Mouse (Mus musculus): ENCODE measurements around the gene Dtx3. TPM values are rescaled to one million over a fixed set of nuclear protein-coding genes. Genes with fewer than 3 reads are reported as not detected.
A peak's percentile ranks its signal among the peaks of the same experiment; 100 is the strongest.

Dtx3 gene
- total RNA-seq (2021), result 100 to 1,000 TPM; 184 to 207 TPM

DNA sequence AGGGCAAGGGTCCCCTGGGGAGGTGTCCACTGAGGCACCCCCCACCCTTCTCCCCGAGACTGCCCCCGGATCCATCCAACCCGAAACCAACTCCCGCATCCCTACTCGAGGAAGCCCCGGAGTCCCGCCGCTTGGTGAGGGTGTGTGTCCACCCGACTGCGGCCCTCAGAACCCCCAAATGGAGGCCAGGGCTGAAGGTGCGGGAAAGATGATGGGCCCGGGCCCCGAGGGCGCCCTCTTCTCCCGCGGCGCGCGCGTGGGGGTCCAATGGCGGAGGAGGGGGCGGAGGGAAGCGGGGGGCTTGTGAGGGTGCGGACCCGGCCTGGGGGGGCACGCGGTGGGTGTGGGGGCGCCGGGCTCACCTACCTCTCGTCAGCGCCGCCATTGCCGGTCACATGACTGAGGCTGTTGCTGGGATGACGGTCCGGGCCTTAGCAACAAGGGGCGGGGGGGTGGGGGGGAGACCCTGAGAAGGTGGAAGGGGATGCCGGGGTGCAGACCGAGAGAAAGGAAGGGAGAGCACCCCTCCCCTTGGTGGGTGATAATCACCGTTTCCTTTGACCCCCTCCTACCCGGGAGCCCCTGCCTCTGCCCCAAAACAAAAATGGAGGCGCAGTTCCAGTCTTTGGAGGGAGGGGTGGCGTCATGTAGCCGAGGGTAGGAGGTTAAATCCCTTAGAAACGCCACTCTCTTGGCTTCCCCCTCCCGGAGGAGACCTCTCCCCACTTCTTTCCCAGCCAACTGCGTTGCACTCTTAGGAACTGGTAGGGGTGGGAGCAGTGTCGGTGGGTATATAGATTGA is at the start of gene Dtx3:
Dtx3 (minus strand) TSS at position 401 of the 802 bp plus-strand sequence.
- intact Hi-C loops (cut with DNase I), result no loop called here
- peak; percentile 58 for DNase-seq

DNA sequence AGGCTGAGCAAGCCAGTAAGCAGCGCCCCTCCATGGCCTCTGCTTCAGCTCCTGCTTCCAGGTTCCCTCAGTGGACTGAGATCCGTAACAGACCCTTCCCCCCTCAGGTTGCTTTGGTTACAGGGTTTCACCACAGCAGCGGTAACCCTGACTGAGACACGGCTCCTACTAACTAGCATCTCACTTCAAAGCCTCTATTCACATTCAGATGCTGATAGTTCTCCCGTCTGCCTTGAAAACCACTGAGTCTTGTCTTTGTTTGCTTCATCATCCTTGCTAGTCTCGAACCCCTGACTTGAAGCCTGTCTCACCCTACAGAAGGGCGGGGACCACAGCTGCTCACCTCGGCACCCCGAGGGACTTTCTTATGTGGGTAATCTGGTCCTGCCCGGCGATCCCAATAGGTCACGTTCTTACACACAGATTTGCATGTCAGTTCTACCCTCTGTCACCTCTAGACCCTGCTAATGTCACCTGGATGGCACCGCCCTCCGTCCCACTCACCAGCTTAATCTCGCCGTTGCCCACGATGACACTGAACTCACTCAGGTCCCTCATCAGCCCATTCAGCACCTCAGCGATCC is 42.8 kb upstream of the Dtx3 start:
- no peak for DNase-seq
- intact Hi-C loops (cut with DNase I), result no loop called here

DNA sequence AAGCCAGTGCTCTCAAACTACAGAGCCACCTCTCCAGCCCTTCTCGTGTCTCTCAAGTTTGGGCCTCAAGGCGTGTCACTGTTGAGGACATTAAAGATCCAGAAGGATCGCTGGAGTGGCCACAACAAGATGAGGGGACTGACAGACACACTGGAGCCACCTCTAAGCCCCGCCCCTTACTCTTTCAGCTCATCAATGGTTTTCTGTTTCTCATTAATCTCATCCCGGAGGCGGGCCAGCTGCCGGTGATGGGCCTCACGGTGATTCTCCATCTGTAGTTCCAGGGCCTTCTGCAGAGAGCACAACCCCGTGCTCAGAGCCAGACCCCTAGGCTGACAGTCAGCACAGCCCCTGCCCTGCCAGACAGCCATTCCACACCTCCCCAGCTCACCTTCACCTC is 41.0 kb upstream of the Dtx3 start:
- DNase-seq, result no peak

DNA sequence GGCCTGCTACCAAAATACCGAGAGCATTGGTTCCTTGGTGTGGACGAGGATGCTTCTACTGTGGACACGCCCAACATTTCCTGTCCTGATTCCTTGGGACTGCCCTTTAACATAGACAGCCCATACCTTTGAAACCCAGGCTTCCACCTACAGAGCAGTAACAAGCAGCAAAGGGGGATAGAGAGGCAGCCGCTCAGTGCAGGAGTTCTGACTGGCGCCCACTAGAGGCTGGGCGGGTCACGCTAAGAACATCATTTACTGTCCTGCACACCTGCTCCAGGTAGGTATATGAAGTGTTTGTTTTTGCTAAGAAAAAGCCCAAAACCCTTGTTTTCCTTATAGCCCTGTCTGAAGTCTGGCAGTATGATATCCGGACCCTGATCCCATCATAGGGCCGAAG is 37.6 kb upstream of the Dtx3 start:
- intact Hi-C loops (cut with DNase I), result no loop called here
- no peak for DNase-seq

More for the DNA sequence above, 41.0 kb upstream of the Dtx3 start:
- intact Hi-C loops (cut with DNase I), result no loop called here

DNA sequence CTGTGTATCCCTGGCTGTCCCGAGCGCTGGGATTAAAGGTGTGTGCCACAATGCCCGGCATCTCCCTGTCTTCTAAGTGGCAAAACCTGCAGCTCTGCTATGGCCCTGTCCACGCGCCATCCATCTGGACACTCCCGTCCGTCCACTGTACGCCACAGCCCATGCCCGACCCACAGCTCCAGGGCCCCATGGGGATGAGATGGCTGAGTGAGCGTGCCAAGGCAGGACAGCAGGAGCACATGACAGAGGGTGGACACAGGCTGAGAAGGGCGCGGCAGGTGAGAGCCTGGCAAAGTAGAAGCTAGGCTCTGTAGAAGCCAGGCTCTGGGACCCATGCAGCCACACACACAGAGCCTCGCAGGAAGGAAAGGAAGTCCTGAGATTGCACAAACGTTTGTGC is 36.2 kb upstream of the Dtx3 start:
- no peak for DNase-seq
- intact Hi-C loops (cut with DNase I), result no loop called here

DNA sequence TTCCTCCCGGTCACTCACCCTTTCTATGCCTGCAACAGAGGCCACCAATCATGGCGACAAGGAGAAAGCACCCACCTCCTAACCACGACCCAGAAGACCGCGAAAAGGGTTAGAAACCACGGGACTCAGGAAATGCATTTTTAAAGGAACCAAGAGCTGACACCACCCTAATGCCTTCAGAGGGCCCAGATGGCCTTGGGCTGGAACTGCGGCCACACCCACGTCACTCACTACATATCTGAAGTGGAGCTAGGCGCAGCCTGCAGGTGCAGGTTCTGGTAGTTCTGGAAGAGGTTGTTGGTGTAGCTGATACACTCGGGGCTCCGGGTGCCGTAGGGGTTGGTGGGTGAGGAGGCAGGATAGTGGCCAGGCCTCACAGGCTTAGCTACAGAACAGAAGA is 35.2 kb upstream of the Dtx3 start:
- DNase-seq, result no peak
- intact Hi-C loops (cut with DNase I), result no loop called here

DNA sequence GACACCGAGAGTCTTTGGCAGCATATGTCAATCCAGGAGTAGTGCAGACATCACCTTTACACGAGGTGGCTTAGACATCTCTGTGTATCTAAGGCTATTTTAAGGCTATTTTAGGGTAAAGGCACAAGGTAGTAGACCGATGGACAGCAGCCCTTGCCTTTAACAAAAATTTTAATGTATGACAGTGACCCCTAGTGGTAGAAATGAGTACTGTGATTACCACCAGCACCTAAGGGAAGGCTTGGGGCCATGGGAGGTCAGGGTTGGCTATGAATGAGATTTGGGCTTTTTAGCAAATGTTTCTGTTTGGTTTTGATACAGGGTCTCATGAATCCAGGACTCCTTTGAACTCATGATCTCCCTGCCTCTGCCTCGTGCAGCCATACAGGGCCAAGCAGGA is 33.4 kb upstream of the Dtx3 start:
- DNase-seq, result no peak
- intact Hi-C loops (cut with DNase I), result no loop called here

DNA sequence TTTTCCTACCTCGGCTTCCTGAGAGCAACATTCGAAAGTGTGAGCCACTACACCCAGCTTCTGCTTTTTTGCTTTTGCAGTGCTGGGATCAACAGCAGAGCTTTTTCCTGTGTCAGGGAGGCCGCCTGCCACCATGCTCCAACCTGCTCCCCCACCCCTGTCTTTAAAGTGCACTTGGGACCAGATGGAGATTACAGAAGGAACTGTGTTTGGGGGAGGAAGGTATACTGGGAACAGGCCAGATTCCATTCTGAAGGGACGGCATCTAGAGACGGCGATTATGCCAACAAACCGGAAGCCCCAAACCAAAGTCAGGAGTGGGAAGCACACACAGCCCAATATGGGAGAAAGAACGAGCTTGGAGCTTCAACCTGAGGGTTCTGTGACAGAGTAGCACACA is 31.6 kb upstream of the Dtx3 start:
- DNase-seq, result no peak
- intact Hi-C loops (cut with DNase I), result no loop called here

DNA sequence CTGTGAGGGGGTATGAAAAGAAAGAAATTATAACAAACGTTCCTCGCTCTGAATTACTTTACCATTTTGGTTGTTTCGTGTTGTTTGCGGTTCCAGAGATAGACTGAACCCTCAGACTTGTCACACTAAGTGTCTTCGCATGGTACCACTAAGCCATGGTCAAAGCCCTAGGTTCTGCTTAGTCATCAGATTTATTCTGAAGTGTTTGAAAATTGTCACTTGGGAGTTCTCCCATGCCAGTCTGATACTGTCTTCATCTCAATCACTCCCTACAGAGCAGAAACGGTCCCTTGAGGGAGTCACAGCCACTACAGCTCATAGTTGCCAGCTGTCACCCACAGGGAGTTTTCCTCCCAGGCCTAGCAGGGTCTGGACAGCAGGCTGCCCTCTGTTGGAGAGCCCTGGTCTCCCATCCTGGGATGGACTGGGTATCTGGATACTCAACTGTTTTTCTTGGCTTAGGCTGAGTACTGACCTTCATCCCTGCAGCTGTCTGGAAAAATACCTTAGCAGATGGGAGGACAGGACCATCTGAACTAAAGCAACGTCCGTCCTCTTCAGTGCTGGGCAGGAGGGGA is 30.9 kb upstream of the Dtx3 start:
- intact Hi-C loops (cut with DNase I), result no loop called here
- DNase-seq, result peak; percentile 27

DNA sequence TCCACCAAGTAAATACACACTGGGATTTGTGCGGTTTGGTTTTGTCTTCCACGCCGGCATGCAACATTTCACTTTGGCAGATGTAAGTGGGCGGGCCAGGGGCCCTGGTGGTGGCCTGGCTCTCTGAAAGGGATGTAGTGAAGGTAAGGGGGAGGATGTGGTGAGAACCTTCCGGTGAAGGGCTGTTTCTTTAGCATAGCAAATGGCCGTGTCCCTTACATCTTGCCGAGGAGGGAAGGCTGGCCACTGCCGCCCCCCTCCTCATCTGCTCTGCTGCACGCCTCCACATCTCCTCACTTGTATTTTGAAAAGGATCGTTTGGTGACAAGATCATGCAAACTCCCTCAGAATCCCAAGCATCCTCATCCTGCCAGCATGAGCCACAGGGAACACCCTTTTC is 30.2 kb upstream of the Dtx3 start:
- intact Hi-C loops (cut with DNase I), result loop anchor here (2.0 kb wide), 1 partner anchor 49 kb away; no protein-coding TSS in a partner anchor
- DNase-seq, result no peak

DNA sequence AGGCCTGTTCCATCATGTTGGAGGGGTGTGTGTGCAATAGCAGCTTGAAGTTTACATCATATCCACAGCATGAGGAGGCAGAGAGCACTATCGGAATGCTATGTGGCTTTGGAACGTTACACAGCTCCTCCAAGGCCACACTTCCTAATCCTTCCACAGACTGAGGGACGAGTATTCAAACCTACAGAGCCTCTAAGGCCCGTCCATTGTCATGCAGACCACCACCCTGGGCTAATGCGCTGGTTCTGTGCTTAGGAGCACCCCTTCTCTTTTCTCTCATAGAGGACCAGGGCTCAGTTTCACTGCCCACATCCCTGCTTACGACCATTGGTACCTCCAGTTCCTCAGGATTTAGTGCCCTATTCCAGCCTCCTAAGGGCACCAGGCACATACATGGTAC is 29.7 kb upstream of the Dtx3 start:
- intact Hi-C loops (cut with DNase I), result loop anchor here (2.0 kb wide), 1 partner anchor 48 kb away; no protein-coding TSS in a partner anchor
- DNase-seq, result no peak

DNA sequence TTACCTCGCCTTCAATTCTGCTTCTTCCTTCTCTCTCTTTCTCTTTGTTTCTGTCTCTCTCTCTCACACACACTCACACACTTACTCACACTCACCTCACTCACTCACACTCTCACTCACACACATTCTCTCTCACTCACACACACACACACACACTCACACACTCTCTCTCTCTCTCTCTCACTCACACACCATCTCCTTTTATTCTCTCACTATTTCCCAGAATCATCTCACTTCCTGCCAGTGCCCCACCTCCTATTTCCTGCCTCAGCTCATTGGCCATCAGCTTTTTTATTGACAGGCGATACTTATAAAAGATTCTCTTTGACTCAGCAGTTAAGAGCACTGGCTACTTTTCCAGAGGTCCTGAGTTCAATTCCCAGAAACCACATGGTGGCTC is 22.8 kb upstream of the Dtx3 start:
- no peak for DNase-seq
- intact Hi-C loops (cut with DNase I), result no loop called here

DNA sequence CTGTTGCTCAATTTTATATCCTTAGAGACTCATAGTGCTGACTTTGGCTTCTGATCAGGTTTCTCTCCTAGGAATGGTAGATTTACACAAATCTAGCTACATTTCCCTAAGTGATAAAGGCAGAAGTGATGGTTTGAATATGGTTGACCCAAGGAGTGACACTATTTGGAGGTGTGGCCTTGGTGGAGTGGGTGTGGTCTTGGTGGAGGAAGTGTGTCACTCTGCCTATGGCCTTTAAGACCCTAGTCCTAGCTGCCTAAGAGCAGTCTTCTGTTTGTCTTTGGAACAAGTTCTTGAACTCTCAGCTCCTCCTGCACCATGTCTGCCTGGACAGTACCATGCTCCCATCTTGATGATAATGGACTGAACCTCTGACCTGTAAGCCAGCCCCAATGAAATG is 21.6 kb upstream of the Dtx3 start:
- no peak for DNase-seq
- intact Hi-C loops (cut with DNase I), result no loop called here

DNA sequence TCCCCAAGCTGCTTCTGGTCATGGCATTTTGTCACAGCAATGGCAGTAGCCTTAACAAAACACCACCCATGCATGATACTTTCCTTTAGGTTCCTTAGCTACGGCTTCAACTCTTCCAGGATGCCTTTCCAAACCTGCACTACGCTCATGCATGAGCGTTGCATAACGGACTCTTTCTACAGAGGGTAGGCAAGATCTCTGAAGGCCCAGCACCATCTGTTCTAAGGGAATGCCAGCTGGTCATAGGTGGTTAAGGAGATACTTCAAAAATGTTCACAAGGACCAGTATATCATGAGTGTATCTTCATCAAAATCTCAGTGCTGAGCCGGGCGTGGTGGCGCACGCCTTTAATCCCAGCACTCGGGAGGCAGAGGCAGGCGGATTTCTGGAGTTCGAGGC is 20.9 kb upstream of the Dtx3 start:
- intact Hi-C loops (cut with DNase I), result no loop called here
- DNase-seq, result no peak

DNA sequence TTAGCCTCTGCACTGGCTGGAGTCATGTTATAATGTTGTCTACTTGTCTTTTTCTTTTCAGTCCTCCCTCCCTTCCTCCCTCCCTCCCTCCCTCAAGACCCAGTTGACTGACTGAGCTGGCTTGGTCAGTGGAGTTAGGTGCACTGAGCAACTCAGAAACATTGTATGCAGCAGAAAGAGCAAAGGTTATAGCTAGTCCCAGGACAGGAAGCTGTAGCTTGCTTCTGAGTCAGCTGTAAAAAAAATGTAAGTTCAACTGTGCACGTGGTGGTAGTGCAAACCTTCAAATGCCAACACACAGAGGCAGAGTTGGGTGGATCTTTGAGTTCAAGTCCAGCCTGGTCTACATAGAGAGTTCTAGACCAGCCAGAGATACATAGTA is 18.9 kb upstream of the Dtx3 start:
- intact Hi-C loops (cut with DNase I), result no loop called here
- DNase-seq, result no peak

DNA sequence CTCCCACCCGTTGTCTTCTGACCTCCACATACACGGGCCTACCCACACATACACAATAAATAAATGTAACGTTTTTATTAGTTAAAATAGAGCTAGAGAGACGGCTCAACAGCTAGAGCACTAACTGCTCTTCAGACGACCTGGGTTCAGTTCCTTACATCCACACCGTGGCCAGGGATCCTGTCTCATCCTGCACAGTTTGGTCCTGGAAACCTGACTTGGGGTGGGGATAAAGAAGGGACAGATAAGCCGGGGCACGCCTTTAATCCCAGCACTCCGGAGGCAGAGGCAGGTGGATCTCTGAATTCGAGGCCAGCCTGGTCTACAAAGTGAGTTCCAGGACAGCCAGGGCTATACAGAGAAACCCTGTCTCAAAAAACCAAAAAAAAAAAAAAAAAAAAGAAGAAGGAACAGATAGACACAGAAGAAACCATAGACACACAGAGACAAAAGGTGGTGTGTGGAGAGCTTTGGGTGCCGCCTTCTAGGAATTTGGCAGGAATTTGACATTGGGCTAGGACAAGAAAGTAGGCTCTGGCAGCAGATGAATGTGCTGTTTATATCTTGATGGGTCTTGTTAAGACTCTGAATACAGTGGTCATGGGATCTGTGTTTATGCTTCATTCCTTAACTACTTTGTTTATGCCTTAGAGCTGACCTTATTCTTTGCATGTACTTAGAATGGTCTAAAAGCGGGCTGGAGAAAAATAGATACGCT is 18.3 kb upstream of the Dtx3 start:
- intact Hi-C loops (cut with DNase I), result no loop called here
- no peak for DNase-seq

DNA sequence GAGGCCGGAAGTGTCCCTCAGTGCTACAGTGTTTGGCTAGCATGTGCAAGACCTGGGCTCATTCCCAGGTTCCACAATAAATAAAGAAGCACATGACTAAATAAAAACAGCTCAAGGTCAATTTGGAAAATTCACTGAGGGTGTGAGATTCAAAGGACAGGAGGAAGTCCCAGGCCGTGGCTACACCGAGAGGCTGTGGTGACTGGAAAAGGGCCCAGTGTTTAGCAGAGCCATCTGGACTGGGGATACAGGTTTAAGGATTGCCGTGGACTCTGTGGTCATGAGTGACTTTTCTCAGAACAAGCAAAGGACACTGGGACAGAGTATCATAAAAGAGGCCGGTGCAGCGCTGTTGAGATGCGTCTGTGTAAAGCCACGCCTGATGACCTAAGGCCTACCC is 17.7 kb upstream of the Dtx3 start:
- intact Hi-C loops (cut with DNase I), result no loop called here
- DNase-seq, result no peak

DNA sequence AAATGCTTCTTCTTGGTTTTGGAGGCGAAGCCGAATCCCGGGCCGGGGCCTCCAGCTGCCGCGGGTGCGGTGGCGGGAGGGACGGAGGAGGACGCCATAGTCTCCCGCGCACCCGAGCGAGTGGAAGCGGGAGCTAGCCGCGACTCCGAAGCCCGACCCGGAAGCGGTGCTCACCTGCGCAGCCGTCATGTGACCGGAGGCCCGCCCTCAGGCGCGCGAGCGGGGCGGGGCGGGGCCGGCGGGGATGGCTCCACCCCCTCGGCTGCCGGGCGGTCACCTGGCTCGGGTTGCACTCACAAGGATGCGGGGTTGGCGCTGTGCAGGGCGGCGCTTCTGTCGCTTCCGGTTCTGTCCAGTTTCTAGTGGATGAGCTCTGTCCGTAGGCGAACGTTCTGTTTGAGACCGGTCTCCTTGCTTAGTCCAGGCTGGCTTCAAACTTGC is 15.9 kb upstream of the Dtx3 start, which contains the start of gene Pip4k2c:
Pip4k2c (minus strand) TSS at position 172 of the 441 bp plus-strand sequence.
- peak; percentile 83 for DNase-seq

DNA sequence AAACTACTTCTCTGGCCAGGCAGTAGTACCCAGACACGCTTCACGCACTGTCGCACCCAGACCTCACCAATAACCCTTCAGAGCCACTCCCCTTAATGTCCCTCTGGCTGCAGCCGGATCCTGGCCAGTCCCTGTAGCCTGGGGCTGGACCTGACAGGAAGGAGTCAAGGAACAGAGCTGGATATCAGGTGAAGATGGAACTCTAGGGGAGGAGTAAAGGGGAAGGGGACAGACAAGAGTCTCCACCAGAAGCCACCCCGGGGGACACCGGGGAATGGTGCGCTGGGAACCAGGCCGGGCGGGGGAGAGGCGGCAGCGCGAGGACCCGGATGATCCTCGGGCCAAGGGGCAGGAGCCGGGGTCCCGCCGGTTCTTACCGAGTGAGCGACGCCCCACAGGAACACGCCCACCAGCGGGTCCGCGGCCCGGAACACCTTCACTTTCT is 15.5 kb upstream of the Dtx3 start:
- intact Hi-C loops (cut with DNase I), result no loop called here
- DNase-seq, result no peak

More for the DNA sequence above, 15.9 kb upstream of the Dtx3 start, which contains the start of gene Pip4k2c:
- intact Hi-C loops (cut with DNase I), result no loop called here

DNA sequence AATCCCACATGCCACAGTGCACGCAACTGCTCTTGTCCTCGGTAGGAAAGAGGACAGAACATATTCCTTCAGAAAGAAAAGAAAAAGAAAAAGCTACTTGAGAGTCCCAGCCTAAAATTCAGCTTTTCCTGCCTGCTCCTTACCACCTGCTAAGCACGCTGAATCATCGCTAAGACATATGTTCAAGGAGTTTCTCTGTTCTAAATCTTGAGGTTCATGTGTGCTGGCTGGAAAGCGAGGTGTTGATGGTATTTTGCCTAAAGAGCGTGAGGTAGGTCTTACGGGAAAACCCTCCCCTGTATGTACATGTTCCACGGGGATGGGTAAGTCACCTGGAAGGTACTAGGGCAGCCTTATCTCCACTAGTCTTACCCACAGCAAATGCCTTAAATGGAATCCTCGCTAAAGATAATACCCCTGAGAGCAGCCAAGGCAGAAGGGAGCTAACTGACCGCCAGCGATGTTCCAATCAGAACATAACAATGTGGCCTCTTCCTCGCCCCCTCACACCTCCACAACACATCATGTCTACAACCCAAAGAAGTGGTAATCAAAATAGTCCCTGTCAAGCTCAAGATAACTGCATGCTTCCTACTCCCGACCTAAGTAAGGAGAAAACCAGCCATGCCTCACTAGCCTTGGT is 14.5 kb upstream of the Dtx3 start:
- no peak for DNase-seq
- intact Hi-C loops (cut with DNase I), result no loop called here

DNA sequence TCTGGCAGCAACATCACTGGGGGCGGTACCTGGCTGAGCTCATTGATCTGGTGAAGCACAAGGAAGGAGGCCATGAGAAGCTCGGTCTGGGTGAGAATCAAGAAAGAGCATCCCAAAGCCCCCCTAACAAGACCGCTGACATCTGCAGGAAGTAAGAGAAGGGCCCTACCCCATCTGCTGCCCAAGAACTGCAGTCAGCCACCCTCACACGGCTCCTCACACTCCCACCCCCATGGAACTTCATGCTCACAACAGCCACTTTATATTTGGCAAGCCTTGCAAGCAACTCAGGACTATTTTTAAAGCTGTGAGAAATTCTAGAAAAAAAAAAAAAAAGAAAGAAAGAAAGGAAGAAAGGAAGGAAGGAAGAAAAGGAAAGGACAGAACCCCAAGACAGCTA is 13.4 kb upstream of the Dtx3 start:
- intact Hi-C loops (cut with DNase I), result no loop called here
- DNase-seq, result no peak
